Mouse (Mus musculus) megakaryocyte, embryonic 14.5 days (primary cell): Measurements from ENCODE around the gene Pik3c2b.

Source experiments
- FLI1 ChIP-seq: IDR thresholded peaks from 2 replicates; pipeline ENCODE4 v1.6.1; 2012; ENCODE audit warnings: low read length, inconsistent platforms, mixed read lengths
- GATA1 ChIP-seq: IDR thresholded peaks from 3 replicates; pipeline ENCODE4 v1.6.1; 2012; ENCODE audit warnings: mixed read lengths, low read length, inconsistent platforms, borderline replicate concordance

DNA sequence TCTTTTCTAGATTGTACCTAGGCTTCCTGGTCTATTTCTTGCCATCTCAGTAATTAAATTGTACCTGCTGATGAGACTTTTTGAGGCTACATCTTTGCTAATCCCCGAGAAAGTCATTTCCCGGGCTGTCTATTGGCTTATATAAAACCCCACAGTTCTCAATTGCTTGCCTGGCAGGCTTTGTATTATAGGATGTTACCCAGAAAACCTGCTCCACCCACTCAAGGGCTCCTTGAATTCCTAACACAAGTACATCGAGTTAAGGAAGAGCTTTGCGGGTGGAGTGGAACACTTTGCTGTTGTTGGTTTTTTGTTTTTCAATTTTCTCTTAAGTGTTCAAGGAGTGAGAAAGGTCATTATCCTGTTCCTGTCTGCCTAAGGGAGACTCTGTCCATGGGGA is 43.9 kb downstream of the Pik3c2b start:
- TF ChIP-seq GATA1, result no peak
- TF ChIP-seq FLI1, result no peak
